Mouse (Mus musculus): ENCODE results near the gene Lefty1.

The Lefty1 gene

DNA sequence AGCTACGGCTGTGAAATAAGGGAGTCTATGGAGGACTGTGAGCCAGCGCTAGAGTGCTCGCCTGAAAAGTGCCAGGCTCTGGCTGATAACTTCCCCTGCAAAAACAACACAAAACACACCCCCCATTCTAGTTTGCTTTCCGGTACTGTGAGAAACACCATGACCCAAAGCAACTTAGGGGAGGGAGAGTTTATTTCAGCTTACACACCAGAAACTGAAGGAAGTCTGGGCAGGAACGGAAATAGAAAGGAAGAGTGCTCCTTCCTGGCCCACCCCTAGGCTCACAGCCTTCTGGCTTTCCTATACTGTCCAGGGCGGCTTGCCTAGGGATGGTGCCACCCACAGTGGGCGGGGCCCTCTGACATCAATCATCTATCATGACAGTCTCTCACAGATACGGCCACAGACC, 22.2 kb downstream of the Lefty1 start:
- peak; percentile 82 for DNase-seq (ENCODE audit: low read depth)

DNA sequence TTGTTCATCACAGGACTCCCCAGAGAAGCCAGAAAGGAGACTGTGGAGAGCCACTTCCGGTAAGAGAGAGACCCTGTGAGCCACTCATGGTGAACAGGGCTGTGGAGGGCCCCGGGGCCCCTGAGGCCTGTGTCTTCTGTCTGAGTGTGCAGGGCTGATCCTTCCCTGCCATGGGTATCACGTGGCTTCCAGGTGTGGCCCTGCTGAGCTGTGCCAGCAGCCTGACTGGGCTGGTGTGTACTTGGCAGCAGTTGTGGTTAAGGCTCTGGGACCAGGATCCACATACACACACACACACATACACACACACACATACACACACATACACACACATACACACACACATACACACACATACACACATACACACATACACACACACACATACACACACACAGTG, 23.2 kb downstream of the Lefty1 start:
- DNase-seq (ENCODE audit: low read depth): no peak

DNA sequence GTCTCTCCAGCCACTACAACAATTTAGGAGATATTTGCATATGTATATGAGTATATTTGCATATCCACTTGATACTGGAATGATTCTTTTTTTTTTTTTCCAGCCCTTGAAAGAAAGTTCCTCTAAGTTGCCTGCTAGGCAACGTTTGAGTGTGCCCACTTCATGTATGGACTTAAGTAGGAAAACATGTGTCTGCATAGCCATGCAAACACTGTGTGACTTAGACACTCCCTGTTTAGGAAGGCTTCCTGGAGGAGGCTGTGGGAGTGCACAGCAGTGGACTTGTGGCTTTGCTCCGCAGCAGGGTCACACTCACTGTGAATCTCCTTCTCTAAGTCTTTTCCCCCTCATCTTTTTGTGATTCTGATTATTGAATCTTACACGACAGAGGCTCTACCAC, 24.0 kb downstream of the Lefty1 start:
- DNase-seq (ENCODE audit: low read depth): no peak

DNA sequence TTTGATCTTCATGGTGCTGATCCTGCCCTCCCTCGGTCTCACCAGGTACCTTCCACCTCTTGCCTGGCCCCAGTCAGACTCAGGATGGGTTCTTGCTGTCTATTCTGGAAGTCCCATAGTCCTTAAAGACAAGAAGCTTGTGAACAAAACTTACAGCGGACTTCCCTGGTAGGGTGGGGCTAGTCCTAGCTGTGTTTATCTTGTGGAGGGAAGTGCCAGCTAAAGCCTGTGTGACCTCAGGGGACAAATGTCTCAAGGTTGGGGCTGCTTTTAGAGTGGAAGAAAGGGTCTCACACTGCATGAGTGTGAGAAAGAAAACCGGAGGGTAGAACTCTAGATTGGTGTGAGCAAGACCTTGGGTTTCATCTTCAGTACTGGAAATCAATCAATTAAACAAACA, 31.0 kb downstream of the Lefty1 start:
- DNase-seq (ENCODE audit: low read depth): no peak

DNA sequence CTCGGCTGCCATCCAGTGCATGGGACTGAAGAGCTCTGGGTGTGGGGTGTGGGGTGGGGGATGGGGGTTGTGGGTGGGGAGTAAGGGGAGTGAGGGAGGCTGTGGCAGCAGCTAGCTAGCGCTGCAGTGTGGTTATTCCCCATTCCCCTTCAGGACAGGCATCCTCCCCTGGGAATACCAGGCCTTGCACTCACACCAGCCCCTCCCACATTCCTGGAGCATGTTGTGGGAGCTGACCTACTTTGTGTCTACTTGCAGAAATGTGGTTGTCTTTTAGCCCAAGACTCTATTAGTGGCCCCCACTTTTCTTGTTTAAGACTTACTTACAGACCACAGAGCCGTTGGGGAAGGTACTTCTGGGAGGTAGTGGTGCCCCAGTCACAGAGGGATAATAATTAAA, 31.7 kb downstream of the Lefty1 start:
- no peak for DNase-seq (ENCODE audit: low read depth)

DNA sequence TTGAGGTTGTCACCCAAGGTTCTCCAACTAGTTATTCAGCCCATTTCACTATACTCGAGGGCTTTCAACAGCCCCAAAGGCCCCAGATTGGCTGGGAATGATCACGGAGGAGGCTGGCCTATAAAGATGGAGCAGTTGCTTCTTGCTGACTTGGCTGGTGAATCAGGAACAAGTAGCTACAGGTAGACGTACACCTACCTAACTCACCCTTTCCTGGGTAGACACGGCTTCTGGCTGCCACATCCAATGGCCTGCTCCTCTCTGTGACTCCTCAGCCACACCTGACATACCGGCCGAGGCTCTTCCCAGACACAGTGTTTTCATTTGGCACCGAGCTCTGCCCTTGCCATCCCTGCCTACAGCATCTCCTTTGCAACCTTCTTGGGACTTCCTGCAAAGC, 32.4 kb downstream of the Lefty1 start:
- DNase-seq (ENCODE audit: low read depth): no peak

DNA sequence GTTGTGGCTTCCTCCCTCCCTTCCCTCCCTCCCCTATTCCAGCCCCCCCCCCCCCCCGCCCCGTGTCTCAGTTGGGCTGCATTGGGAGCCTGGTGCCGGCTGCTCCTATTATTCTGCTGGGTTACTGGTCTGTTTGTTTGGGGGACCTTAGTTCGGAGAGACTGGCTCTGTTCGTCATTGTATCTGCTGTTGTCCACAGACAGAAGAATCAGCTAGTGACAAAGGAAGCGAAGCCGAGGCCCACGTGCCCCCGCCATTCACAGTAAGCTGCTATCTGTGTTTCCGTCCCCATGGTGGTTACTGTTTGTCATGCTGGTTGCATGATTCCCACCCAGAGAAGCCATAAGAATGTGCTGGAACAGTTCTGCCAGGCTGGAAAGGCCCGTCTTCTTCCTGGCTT, 38.1 kb downstream of the Lefty1 start:
- no peak for DNase-seq (ENCODE audit: low read depth)

DNA sequence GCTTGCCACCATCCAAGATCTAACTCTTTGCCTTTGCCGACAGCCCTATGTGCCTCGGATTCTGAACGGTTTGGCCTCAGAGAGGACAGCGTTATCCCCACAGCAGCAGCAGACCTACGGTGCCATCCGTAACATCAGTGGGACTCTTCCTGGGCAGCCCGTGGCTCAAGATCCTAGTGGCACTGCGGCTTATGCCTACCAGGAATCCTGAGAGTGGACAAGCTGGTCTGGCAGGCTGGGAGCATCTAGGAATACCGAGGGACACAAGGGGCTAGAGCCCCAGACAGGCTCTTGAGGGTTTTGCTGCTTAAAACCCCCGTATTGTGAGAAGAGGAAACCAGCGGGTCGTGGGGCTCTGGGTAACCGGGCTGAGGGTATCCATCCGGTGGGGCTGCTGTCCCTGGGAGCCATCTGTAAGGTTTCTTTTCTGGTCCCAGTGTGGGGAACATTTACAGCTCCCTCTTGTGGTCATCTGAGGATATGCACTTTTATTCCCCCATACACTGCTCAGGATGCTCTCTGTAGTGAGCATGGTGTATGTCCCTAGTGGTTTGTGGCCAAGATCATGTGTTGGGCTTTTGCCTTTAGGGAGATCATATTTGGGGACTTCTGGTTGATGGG, 39.4 kb downstream of the Lefty1 start:
- DNase-seq (ENCODE audit: low read depth): peak; percentile 63

DNA sequence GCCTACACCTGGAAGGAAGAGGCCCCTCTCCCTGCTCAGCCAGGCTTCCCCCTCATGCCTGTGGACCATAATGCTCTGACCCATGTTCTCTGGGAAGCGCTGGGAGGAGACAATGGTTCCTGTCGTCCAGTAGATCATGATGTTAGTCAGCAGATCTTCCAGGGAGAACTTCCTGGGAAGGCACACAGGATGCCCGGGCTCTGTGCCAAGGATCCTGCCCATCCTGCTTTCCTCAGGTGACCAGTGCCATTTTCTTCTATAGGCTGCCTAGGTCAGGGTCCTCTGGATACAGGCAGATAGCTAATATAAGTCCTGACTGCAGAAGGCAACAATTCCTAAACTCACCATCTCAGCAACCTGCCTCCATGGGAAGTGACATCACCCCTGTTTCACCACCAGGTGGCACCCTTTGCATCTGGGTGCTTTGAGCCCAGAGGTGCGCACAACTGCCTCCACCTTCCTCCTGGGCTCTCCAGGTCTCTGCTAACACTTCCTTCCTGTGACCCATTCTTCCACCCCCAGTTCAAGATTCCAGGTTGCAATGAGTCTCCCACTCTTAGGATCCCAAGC, 41.4 kb downstream of the Lefty1 start:
- DNase-seq (ENCODE audit: low read depth): peak; percentile 53

DNA sequence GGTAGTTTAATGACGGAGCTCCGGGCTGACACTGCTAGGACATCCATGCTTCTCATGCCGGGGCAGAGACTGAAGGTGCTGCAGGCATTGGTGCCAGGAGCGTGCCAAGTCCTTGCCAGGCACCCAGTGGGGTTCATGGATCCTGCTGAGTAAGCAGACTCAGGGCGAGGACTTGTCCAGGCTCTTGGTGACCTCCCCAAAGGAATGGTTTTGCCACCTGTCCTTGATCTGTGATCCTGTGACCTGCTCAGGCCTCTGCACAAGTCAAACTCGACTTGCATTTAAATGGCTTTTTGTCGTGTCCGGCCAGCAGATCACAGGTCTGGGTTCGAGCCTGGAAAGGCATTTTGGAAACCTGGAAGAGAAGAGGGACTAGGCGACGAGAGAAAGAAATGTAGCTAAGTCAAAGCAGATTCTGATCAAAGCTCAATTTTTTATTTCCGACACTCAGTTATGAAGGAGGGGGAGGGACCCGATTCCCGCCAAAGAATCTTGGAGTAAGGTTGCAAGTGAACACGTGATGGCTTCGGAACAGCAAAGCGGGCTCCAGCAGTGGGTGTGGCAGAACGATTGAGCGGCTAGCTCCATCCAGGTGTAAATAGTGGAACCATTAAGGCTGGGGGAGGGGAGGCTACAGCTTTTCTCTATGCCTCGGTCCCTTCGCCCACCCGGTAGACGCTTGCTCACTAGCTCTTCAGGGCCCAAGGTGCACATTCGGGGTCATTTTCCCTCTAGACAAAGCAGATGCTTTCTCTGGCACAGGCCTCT, 44.8 kb downstream of the Lefty1 start:
- no peak for DNase-seq (ENCODE audit: low read depth)

DNA sequence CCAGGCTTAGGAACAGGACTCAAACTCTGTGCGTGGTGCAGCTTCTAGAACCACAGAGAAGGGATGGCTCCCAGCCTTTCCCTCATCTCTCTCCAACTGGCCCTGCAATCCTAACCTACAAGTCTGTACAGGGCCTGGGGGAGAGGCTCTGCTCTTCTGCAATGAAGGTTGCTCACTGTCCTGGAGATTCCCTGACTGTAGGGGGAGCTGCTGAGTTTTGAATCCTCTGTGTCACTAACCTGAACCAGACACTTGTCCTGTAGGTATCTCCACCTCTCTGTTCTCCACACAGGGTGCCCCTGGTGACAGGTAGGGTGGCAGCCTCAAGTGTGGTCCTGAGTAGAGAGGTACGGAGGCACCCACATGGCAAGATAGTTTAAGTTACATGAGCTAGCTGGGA, 45.6 kb downstream of the Lefty1 start:
- peak; percentile 17 for DNase-seq (ENCODE audit: low read depth)

DNA sequence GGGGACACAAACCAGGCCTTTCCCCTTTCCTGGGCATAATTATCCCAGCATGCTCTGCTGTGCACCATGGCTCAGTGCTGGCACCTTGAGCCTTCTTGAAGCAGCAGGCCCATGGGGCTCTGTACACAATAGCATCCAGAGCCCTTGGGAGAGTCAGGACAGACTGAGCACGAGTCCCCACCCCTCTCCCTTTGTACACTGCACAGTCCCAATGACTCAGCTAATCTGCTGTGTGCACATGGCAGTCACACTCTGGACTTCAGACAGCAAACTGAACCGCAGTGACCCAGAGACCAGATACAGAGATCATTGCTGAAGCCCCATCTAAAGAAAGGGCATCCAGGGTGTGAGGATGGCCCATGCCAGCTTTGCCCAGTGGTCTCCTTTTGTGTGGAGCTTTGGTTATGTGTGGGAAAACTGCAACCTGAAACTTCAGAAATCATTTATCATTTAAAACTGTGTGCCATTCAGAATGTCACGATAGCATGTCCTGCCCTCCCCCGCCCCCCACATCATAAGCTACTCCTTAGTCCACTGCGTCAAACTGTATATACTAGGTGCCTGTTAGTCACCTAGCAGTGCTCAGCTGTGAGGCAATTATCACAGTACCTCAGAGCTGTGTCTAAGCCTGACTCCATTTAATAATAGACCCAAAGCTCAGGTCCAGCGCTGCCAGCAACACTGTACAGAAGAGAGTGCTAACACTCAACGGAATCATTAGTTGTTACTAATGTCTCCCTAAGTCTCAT, 46.6 kb downstream of the Lefty1 start:
- DNase-seq (ENCODE audit: low read depth): peak; percentile 26

DNA sequence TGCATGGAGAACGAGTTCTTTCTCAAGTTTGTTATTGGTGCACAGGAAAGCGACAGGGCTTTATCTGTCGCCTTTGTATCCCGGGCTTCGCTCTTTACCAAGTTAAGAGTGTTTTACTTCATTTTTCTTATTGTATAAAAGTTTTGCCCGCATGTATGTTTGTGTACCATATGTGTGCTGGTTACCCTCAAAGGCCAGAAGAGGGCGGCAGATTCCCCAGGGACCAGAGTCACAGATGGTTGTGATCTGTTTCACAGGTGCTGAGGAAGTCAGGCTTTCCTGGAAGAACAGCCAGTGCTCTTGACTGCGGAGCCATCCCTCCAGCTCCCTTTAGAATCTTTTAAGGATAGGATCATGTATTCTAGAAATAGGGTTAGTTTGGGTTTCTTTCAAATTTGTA, 51.9 kb downstream of the Lefty1 start:
- DNase-seq (ENCODE audit: low read depth): no peak

DNA sequence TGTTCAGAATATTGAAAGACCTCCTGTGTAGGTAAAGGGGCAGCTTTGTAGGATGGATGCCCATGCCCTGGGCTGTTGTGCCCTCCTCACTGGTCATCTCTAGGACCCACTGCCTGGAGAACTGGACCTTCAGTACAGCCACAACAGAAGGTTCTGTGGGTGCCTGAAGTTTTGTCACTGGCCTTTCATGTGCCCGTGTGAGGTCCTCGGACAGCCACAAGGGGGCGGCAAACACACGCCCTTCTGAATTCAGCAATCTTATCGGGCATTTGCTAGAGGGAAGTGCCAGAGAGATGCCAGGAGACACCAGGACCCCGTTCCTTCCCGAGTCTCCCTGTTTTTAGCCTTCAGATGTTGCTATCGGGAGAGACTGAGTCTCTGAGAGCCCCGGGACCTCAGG, 52.9 kb downstream of the Lefty1 start:
- peak; percentile 72 for DNase-seq (ENCODE audit: low read depth)

All from 416B (cell line).